12 mouse cellular contexts compared by ENCODE assay signal in genomic region chr11:74524050-74524965, GRCm38 (mm10).
DNase-seq lines count a peak whose midpoint lies in the region; ATAC-seq lines count a peak whose summit lies in the region.
"Had no signal": no experiment of that assay in that cellular context is flagged by ENCODE, and none has a peak within 500 bp of the region (broad histone marks: within the 10 kb centered on the region; RNA-seq: fewer than 3 reads in every experiment).

No protein-coding gene starts in this region.

- peak overlapping the region; percentile 94; the same call in 1 of the 2 replicates for H3K4me2 ChIP-seq in limb, embryonic 12.5 days
- H3K4me2 ChIP-seq in embryonic facial prominence, embryonic 14.5 days (ENCODE audit: low read depth, low read length) = 0 out of 2 replicates have a peak overlapping the region, but pooled peaks have one; percentile 86
- peak overlapping the region; percentile 86; the same call in 1 of the 2 replicates for H3K4me2 ChIP-seq in kidney, embryonic 16.5 days (replicated peaks; ENCODE audit: low read depth, low read length)
- peak overlapping the region; percentile 66; the same call in 1 of the 2 replicates for H3K4me2 ChIP-seq in stomach, embryonic 14.5 days (replicated peaks; ENCODE audit: low read depth, low read length)

- no peak overlapping the region for H3K27ac ChIP-seq in limb, embryonic 12.5 days
- no peak overlapping the region for H3K27ac ChIP-seq in limb, embryonic 10.5 days
- H3K27ac ChIP-seq in embryonic facial prominence, embryonic 14.5 days (replicated peaks; ENCODE audit: low read depth, low read length) = no peak overlapping the region
- peak overlapping the region; percentile 91 for H3K27ac ChIP-seq in kidney, embryonic 16.5 days (ENCODE audit: low read length)
- H3K27ac ChIP-seq in stomach, embryonic 14.5 days (ENCODE audit: low read length) = peak overlapping the region; percentile 15; the same call in 1 of the 2 replicates
- H3K27ac ChIP-seq: hindbrain, embryonic 15.5 days had no signal

- H3K4me1 ChIP-seq in limb, embryonic 12.5 days (replicated peaks) = peaks cover 29% of the 10 kb centered on the region
- H3K4me1 ChIP-seq in limb, embryonic 10.5 days = peaks cover 35% of the 10 kb centered on the region
- H3K4me1 ChIP-seq in embryonic facial prominence, embryonic 14.5 days (ENCODE audit: control insufficient read depth, insufficient read depth, low read length) = peaks cover 12% of the 10 kb centered on the region
- H3K4me1 ChIP-seq in kidney, embryonic 16.5 days (ENCODE audit: insufficient read depth, low read length) = peaks cover 35% of the 10 kb centered on the region
- H3K4me1 ChIP-seq in stomach, embryonic 14.5 days (ENCODE audit: control insufficient read depth, insufficient read depth, low read length) = peaks cover 16% of the 10 kb centered on the region

- no peak overlapping the region for H3K4me3 ChIP-seq in limb, embryonic 12.5 days (replicated peaks)
- H3K4me3 ChIP-seq in limb, embryonic 10.5 days = no peak overlapping the region
- no peak overlapping the region for H3K4me3 ChIP-seq in embryonic facial prominence, embryonic 14.5 days (ENCODE audit: low read depth, low read length)
- no peak overlapping the region for H3K4me3 ChIP-seq in kidney, embryonic 16.5 days (ENCODE audit: low read length)
- H3K4me3 ChIP-seq in stomach, embryonic 14.5 days (ENCODE audit: low read depth, low read length) = no peak overlapping the region

- H3K27me3 ChIP-seq in limb, embryonic 12.5 days = peaks cover 64% of the 10 kb centered on the region
- peaks cover 81% of the 10 kb centered on the region for H3K27me3 ChIP-seq in limb, embryonic 10.5 days (ENCODE audit: low read depth, poor library complexity, severe bottlenecking)
- peaks cover 37% of the 10 kb centered on the region for H3K27me3 ChIP-seq in embryonic facial prominence, embryonic 14.5 days (replicated peaks; ENCODE audit: control insufficient read depth, insufficient read depth, low read length)
- H3K27me3 ChIP-seq in kidney, embryonic 16.5 days (ENCODE audit: insufficient read depth, low read length) = peaks cover 10% of the 10 kb centered on the region; the same call in 1 of the 2 replicates
- peaks cover 9% of the 10 kb centered on the region; the same call in 1 of the 2 replicates for H3K27me3 ChIP-seq in stomach, embryonic 14.5 days (ENCODE audit: control insufficient read depth, insufficient read depth, low read length)

- no peaks in the 10 kb centered on the region for H3K9me3 ChIP-seq in limb, embryonic 12.5 days
- H3K9me3 ChIP-seq in limb, embryonic 10.5 days (replicated peaks) = no peaks in the 10 kb centered on the region
- no peaks in the 10 kb centered on the region for H3K9me3 ChIP-seq in embryonic facial prominence, embryonic 14.5 days (ENCODE audit: control insufficient read depth, low read length)
- no peaks in the 10 kb centered on the region for H3K9me3 ChIP-seq in kidney, embryonic 16.5 days (ENCODE audit: low read length)
- no peaks in the 10 kb centered on the region for H3K9me3 ChIP-seq in stomach, embryonic 14.5 days (ENCODE audit: control insufficient read depth, low read depth, low read length)
- H3K9me3 ChIP-seq: hindbrain, embryonic 15.5 days had no signal

- no peaks in the 10 kb centered on the region for H3K36me3 ChIP-seq in limb, embryonic 12.5 days
- no peaks in the 10 kb centered on the region for H3K36me3 ChIP-seq in limb, embryonic 10.5 days
- H3K36me3 ChIP-seq in embryonic facial prominence, embryonic 14.5 days (ENCODE audit: control insufficient read depth, insufficient read depth, low read length) = no peaks in the 10 kb centered on the region
- H3K36me3 ChIP-seq in kidney, embryonic 16.5 days (ENCODE audit: insufficient read depth, low read length) = no peaks in the 10 kb centered on the region
- H3K36me3 ChIP-seq in stomach, embryonic 14.5 days (ENCODE audit: control insufficient read depth, insufficient read depth, low read length) = no peaks in the 10 kb centered on the region
- H3K36me3 ChIP-seq: hindbrain, embryonic 15.5 days had no signal

- no peak for ATAC-seq in limb, embryonic 12.5 days (ENCODE audit: insufficient number of reproducible peaks, insufficient read depth, low FRiP score, low TSS enrichment, low read depth)
- no peak for ATAC-seq in embryonic facial prominence, embryonic 14.5 days (ENCODE audit: low read depth)
- no peak for ATAC-seq in kidney, embryonic 16.5 days (ENCODE audit: low FRiP score, low TSS enrichment)
- no peak for ATAC-seq in stomach, embryonic 14.5 days (ENCODE audit: insufficient number of reproducible peaks, insufficient read depth, low FRiP score, low read depth)

- no peak for DNase-seq in limb, embryonic 10.5 days (ENCODE audit: low spot score)
- no peak for DNase-seq in embryonic facial prominence, embryonic 14.5 days (ENCODE audit: low spot score)
- no peak for DNase-seq in spleen, postnatal 14 days (ENCODE audit: low spot score in 2 of 2)
- no peak for DNase-seq in spleen, postnatal 10 days (ENCODE audit: low spot score in 2 of 2)
- DNase-seq in urinary bladder, postnatal 4 days (ENCODE audit: low spot score in 2 of 2) = no peak
- DNase-seq: adrenal gland, postnatal 25 days; cerebellum, adult 18-20 months; left cerebral cortex, postnatal 4 days had no signal

- 0 out of 2 replicates have a peak overlapping the region, but pooled peaks have one; percentile 12 for H3K9ac ChIP-seq in limb, embryonic 12.5 days (replicated peaks)
- no peak overlapping the region for H3K9ac ChIP-seq in embryonic facial prominence, embryonic 14.5 days (ENCODE audit: low read depth, low read length)
- H3K9ac ChIP-seq in kidney, embryonic 16.5 days (replicated peaks; ENCODE audit: low read length) = no peak overlapping the region
- H3K9ac ChIP-seq in stomach, embryonic 14.5 days (replicated peaks; ENCODE audit: low read depth, low read length) = no peak overlapping the region
- H3K9ac ChIP-seq: hindbrain, embryonic 15.5 days had no signal

- 48% methylated on average over 9 of the region's 9 CpGs for WGBS in limb, embryonic 12.5 days
- WGBS in limb, embryonic 10.5 days = 51% methylated on average over 9 of the region's 9 CpGs
- 53% methylated on average over 9 of the region's 9 CpGs for WGBS in embryonic facial prominence, embryonic 14.5 days
- 42% methylated on average over 9 of the region's 9 CpGs for WGBS in kidney, embryonic 16.5 days
- 55% methylated on average over 9 of the region's 9 CpGs for WGBS in stomach, embryonic 14.5 days

Comparison
In these comparisons a context has a peak if more than half of its experiments do, and no peak if none do; other contexts are left out.
1. H3K27ac ChIP-seq: peak in kidney, embryonic 16.5 days (single experiment) and stomach, embryonic 14.5 days (single experiment); none in limb, embryonic 12.5 days (single experiment), limb, embryonic 10.5 days (single experiment) and embryonic facial prominence, embryonic 14.5 days (single experiment).
2. Peak in every context shown above with its lines, with median percentiles within 50 percentile points of each other: H3K4me2 ChIP-seq.